Mouse (Mus musculus) stomach, postnatal 0 days (tissue): Measurements from ENCODE around the gene Emp3.

ENCODE experiments used
- CTCF ChIP-seq: IDR thresholded peaks from 2 replicates; pipeline ENCODE4 v1.5.1; 2016; ENCODE audit warnings: antibody characterized with exemption, low read depth, mild to moderate bottlenecking, moderate library complexity
- EP300 ChIP-seq: optimal IDR thresholded peaks from 2 replicates; pipeline ENCODE3; 2016; ENCODE audit warnings: antibody characterized with exemption

GRCm38 (mm10) chr7:45920583-45921241 lies 492 bp downstream of the Emp3 start:
- TF ChIP-seq EP300: no peak
- TF ChIP-seq CTCF: no peak
